Mouse (Mus musculus) olfactory bulb, adult 2 months (tissue): ENCODE measurements around the gene Gm6169.

Source experiments
- CTCF ChIP-seq: fragments of 200-500 bp; IDR thresholded peaks from 2 replicates; pipeline ENCODE4 v1.5.1; 2012; ENCODE audit warnings: low read depth, mild to moderate bottlenecking, low read length, moderate library complexity; ENCODE audit not compliant: insufficient read depth
- POLR2A ChIP-seq: fragments of 200-500 bp; IDR thresholded peaks from 2 replicates; pipeline ENCODE4 v1.6.1; 2012; ENCODE audit warnings: mild to moderate bottlenecking, low read depth, low read length, moderate library complexity; ENCODE audit not compliant: insufficient read depth

GRCm38 (mm10) chr13:97121341-97121740, 22.3 kb upstream of the Gm6169 start:
- TF ChIP-seq CTCF (no peak), POLR2A (no peak)
